Mouse (Mus musculus): ENCODE measurements around the gene Bmper.

DNA sequence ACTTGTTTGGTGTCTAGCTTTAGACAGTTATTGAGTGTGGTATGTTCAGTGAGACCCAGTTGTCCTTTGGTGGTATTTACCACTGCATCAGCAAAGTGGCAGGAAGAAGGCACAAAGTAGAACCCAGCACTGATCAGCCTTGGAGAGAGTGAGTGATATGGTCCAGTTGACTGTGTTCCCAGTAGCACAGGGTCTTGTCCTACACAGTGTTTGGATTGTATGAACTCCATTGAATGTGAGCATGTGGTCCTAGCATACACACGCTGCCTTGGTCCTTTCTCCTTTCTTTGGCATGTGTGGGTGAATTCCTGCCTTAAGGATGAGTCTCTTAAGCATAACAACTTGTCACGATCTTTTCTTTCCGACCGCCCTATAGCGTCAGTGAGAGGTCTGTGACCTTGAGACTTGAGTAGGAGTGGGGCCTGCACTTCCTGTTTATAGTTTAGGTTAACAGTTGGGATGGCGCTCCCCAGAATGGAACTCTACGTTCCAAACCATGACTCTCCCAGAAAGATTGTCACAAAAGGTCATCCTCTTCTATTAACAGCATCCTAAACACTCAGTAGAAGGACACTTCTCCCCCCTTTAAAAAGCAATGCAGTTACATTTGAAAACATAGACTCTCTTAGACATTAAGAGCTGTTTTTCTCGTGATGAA is 10.7 kb downstream of the Bmper start:
- no peak for TF ChIP-seq EP300 (IDR thresholded peaks at IDR 0.05; ENCODE audit: low read length)
- TF ChIP-seq POLR2A (IDR thresholded peaks at IDR 0.05; ENCODE audit: low read depth, low read length), result no peak
- TF ChIP-seq CTCF (conservative IDR thresholded peaks at IDR 0.05 in 1 of 2, IDR thresholded peaks at IDR 0.05 in 1 of 2; ENCODE audit: low read depth in 2 of 2, low read length in 2 of 2), result no peak
- TF ChIP-seq ELF1 (IDR thresholded peaks at IDR 0.05; ENCODE audit: low read depth, low read length), result no peak
- TF ChIP-seq USF2 (conservative IDR thresholded peaks at IDR 0.05; ENCODE audit: low read depth, low read length), result no peak
